Mouse (Mus musculus) cortical plate, adult 2 months (tissue): Measurements from ENCODE around the gene Arhgef3.

ENCODE experiments used
- CTCF ChIP-seq: fragments of 200-500 bp; IDR thresholded peaks from 2 replicates; pipeline ENCODE4 v1.5.1; 2011; ENCODE audit warnings: mild to moderate bottlenecking, control low read depth, low read length; ENCODE audit not compliant: insufficient read depth; ENCODE audit errors: extremely low read depth
- POLR2A ChIP-seq: fragments of 200-500 bp; IDR thresholded peaks from 2 replicates; pipeline ENCODE4 v1.6.1; 2011; ENCODE audit warnings: mild to moderate bottlenecking, low read length, control low read depth; ENCODE audit not compliant: insufficient read depth; ENCODE audit errors: extremely low read depth

- TF ChIP-seq POLR2A: no peak
- no peak for TF ChIP-seq CTCF
Measured at GRCm38 (mm10) chr14:27364668-27365257, 250.1 kb downstream of the Arhgef3 start.
